Mouse (Mus musculus) NIH3T3 (cell line): ENCODE results near the gene Cyb561.

ENCODE experiments used
- DNase-seq: peaks from one replicate; pipeline ENCODE4 v3.0.0-alpha.2; 2012; ENCODE audit warnings: low read depth

The Cyb561 gene

DNA sequence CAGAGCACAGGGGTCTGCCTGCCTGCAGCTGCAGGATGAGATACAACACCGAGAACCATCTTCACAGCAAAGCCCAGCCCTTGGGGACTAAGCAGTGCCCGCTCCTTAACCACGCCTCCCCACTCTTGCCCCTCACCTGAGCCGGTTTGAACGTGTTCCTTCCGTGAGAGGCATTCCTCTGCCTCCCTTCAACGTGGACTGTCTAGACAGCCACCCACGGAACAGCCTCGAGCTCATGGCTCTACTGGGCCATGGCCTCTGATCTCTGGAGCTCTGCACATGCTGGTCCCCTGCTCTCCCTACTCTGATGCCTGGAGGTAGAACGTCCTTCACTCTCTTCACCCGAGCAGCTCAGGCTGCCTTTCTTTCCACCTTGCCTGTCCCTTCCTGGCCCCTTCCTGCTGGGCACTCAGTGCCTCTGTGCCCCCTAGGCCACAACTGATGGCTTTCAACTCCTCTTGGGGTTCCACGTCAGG is at the start of gene Cyb561:
Gene Cyb561 (minus strand): TSS at position 426 of the 476 bp plus-strand sequence.
- peak; percentile 36 for DNase-seq

GRCm38 (mm10) chr11:106001718-106002117 is 48.6 kb upstream of the Cyb561 start:
- DNase-seq: peak; percentile 63

DNA sequence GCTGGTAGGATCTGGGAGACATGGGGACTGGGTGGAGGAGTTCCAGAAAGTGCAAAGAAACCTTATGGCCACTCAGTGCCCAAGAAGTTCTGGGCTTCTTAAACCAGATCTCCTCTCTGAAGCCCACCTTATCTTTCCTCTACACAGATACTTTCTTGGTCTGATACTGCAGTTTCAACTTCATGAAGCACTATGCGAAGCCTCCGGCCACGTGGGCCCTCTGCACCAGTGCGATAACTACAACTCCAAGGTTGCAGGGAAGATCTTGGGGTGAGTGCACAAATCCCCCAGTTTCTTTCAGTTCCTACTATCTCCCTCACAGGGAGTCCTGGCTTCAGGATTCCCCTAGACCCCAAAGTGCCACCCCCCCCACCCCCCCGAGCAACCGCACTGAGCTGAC is 46.9 kb upstream of the Cyb561 start:
- DNase-seq: no peak

- no peak for DNase-seq
Observed at GRCm38 (mm10) chr11:105994375-105994774, 41.2 kb upstream of the Cyb561 start, which contains the start of gene Ace3. Gene Ace3, plus strand, starts transcription at chr11:105994675.

- DNase-seq: peak; percentile 8
Observed at GRCm38 (mm10) chr11:105990231-105990630, 37.1 kb upstream of the Cyb561 start.

GRCm38 (mm10) chr11:105989446-105989845 is 36.3 kb upstream of the Cyb561 start:
- no peak for DNase-seq

DNA sequence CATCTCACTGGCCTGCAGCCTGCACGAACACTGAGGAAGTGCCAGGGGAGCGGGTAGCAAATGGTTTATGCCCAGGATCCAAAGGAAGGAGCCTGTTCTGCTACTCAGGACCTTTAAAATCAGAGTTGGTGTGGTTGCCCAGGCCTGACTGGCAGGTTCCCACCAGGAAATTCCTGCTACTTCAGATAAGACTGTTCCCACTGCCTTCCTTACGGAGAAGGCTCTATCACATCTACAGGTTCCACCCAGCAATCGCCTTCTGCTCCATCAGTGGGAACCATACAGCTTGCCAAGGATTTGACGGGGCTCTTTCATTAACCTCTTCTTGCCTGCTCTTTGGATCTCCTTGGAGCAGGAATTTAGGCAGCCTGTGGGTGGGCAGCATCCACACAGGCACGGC is 34.3 kb upstream of the Cyb561 start:
- DNase-seq: no peak

DNA sequence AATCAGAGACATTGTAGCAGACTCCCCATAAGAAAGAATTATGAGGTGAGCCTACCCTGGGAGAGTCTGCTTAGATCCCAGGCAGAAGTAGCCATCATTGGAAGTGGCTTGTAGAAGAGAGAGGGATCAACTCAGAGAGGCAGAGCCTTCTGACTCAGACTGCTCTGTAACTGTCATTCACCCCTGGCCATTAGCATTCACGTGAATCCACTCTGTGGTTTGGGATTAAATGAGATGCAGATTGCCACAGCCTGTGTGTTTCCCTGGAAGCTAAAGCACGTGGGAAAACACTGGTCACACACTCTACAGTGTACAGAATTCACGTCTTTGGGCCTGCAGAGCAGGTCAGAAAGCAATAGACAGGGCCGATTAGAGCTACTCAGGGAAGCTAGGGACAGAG is 31.3 kb upstream of the Cyb561 start:
- peak; percentile 66 for DNase-seq

DNA sequence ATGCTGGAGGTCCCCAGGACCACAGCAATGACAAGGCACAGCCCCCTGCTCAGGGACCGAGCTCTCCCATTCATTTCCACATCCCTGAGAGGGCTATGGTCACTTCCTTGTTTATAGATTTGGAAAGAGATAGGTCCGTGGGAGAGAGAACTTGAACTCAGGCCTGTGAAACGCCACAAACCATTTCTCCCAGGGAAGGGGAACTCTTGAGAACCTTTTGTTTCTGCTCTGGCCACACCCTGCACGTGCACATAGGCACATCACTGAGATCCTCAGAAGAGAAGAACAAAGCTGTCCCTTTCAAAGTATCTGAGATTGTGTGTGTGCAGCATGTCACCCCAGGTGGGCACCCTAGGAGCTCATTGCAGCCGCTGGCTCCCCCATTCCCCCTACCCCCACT is 25.5 kb upstream of the Cyb561 start:
- no peak for DNase-seq

GRCm38 (mm10) chr11:105978232-105978631 is 25.1 kb upstream of the Cyb561 start:
- no peak for DNase-seq

GRCm38 (mm10) chr11:105975636-105976035 is 22.5 kb upstream of the Cyb561 start:
- DNase-seq: no peak

DNA sequence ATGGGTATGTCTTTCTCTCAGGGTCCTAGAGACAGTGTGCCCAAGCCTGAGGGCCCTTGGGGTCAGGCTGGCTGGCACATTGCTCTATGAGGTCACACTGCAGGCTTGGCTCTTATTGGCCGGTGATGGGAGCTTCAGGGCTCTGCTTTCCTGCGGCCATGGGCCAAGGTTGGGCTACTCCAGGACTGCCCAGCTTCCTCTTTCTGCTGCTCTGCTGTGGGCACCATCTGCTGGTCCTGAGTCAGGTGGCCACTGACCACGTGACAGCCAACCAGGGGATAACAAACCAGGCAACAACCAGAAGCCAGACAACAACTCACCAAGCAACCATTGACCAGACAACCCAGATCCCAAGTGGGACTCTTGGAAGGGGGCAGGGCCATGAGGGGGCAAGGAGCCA is 21.9 kb upstream of the Cyb561 start:
- DNase-seq: no peak

DNA sequence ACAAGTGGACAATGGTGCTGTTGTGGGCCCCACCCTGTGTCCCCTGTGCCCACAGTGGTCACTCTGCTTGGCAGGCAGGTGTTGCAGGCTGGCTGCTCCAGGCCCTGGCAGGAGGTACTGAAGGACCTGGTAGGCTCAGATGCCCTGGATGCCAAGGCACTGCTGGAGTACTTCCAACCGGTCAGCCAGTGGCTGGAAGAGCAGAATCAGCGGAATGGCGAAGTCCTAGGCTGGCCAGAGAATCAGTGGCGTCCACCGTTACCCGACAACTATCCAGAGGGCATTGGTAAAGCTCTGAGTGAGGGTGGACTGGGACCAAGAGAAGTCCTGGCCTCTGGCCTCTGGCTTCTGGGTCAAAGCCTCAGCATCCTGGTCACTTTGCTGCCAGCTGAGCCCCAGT is 21.5 kb upstream of the Cyb561 start:
- no peak for DNase-seq

- DNase-seq: peak; percentile 80
Observed at GRCm38 (mm10) chr11:105969516-105969915, 16.4 kb upstream of the Cyb561 start.

GRCm38 (mm10) chr11:105968948-105969347 is 15.8 kb upstream of the Cyb561 start:
- DNase-seq: no peak

DNA sequence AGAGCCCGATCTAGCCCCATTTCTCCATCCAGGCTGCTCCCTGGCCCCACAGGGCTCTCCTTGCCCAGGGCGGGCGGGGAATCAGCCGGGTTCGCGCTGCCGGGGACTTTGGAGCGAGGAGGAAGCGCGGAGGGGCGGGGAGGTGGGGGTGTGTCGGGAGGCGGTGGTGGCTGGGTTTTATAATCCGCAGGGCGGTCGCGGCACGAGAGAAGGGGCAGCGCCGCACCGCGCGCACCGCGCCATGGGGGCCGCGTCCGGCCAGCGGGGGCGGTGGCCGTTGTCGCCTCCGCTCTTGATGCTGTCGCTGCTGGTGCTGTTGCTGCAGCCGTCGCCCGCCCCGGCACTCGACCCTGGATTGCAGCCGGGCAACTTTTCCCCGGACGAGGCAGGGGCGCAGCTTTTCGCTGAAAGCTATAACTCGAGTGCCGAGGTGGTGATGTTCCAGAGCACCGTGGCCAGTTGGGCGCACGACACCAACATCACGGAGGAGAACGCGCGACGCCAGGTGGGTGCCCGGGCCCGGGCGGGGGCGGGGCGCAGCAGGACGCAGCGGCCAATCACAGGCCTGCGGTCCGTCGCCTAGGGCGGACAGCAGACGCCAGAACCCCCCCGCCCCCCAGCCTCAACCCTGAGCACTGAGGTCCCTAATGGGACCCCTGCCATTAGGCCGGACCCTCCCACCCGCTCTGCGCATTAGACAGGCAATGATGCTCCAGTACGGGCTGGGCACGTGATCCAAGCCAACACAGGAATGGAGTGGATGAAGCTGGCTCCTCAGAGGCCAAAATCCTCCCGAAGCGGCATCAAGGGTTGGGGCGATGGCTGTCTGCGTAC is 14.8 kb upstream of the Cyb561 start, which contains the start of gene Ace:
Gene Ace (plus strand): TSS at position 205 of the 834 bp plus-strand sequence.
- no peak for DNase-seq

DNA sequence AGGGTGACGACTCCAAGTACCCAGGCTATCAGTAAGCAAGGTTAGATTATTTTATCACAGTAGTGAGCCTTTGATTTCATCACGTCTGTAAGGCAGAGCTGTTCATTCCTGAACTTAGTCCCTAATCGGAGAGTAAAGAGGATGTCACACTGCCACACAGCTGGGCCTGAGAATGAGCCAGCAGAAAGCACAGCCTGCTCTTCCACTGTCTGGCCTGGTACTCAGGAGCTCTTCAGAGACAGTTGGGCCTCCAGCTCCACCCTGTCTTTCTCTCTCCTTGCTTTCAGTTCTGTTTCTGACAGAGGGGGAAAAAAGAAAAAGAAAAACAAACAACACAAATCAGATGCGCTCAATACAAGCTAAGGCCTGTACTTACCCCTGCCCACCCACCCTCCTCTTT is 13.2 kb upstream of the Cyb561 start:
- no peak for DNase-seq

DNA sequence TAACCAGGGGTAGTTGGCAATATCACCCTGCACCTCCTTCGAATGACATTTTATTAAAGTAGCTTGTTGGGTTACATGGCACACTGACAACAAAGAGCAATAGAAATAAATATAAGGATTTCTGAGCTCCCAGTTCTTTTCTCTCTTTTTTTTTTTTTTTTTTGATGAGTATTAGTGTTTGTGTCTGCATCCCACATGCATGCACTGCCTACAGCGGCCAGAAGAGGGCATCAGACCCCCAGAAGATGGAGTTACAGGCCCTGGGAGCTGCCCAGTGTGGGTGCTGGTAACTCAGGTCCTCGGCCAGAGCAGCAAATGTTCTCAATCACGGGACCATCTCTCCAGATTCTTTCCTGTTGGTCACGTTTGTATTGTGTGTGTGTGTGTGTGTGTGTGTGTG is 11.6 kb upstream of the Cyb561 start:
- DNase-seq: peak; percentile 45

GRCm38 (mm10) chr11:105959355-105959754 is 6.2 kb upstream of the Cyb561 start:
- DNase-seq: no peak

- peak; percentile 50 for DNase-seq
Observed at GRCm38 (mm10) chr11:105958566-105958965, 5.4 kb upstream of the Cyb561 start.

DNA sequence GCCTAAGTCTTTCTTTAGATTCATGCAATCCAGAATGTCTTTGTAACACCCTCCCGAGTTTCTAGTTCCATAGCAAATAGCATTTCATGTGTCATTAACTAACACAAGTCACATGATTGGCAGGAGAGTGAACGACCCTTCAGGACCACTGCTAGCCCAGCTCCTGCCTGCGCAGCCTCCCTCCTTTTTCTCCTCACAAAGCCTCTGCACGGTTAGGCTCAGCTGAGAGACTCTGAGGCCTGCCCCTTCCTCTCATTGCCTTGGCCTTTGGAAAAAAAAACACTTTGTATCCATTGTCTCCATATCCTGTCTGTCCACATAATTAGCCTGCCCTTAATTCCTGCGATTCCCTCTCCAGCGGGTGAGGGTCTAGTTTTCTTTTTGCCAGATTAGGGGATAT is 4.4 kb upstream of the Cyb561 start:
- no peak for DNase-seq

DNA sequence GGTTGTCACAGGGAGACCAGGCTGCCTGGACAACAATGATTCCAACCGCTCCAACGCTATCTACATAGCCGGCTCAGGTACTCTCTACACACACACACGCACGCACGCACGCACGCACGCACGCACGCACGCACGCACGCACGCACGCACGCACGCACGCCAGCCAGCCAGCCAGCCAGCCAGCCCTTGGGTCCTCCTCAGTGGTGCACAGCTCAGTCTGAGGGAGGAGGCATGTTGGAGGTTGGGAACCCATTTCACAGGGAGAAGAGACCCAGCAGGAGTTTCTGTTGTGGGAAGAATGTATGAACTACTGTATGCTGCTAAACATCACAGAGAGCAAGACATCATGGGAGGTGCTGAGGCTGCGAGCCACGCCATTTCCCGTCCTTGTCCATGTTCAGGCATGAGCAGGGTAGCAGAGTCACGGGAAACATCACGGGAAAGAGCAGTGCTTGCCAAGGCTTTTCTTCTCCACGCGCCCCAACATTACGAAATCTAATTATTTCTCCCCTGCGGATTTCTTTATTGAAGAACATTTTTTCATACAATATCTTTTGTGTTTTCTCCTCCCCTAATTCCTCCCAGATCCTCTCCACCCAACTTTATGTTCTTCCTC is 2.8 kb upstream of the Cyb561 start:
- peak; percentile 64 for DNase-seq

GRCm38 (mm10) chr11:105953402-105953801 is 266 bp upstream of the Cyb561 start:
- DNase-seq: peak; percentile 97
